In genomic region chr3:96104261-96105065, GRCm38 (mm10) we compare ENCODE assay signal across 8 mouse cellular contexts. TPM values are rescaled to one million over a fixed set of nuclear protein-coding genes. Genes with fewer than 3 reads are reported as not detected.
DNase-seq lines count a peak whose midpoint lies in the region; ATAC-seq and TF ChIP-seq lines count a peak whose summit lies in the region.

Gene Otud7b, plus strand, starts transcription at chr3:96104527.

- H3K36me3 ChIP-seq in forebrain, embryonic 11.5 days (ENCODE audit: control insufficient read depth, insufficient read depth, low read length), result no peaks in the 10 kb centered on the region
- no peaks in the 10 kb centered on the region for H3K36me3 ChIP-seq in heart, embryonic 16.5 days (ENCODE audit: control insufficient read depth, insufficient read depth)
- no peaks in the 10 kb centered on the region for H3K36me3 ChIP-seq in liver, embryonic 16.5 days (ENCODE audit: control insufficient read depth, insufficient read depth)
- no peaks in the 10 kb centered on the region for H3K36me3 ChIP-seq in neural tube, embryonic 13.5 days
- no peaks in the 10 kb centered on the region for H3K36me3 ChIP-seq in testis, adult 2 months (ENCODE audit: control insufficient read depth, insufficient read depth, low read length)

- no peaks in the 10 kb centered on the region for H3K27me3 ChIP-seq in forebrain, embryonic 11.5 days (ENCODE audit: control insufficient read depth, insufficient read depth, low read length)
- no peaks in the 10 kb centered on the region for H3K27me3 ChIP-seq in heart, embryonic 16.5 days (ENCODE audit: control insufficient read depth, insufficient read depth, low read length)
- no peaks in the 10 kb centered on the region for H3K27me3 ChIP-seq in liver, embryonic 16.5 days (ENCODE audit: control insufficient read depth, insufficient read depth, low read depth, low read length)
- no peaks in the 10 kb centered on the region for H3K27me3 ChIP-seq in neural tube, embryonic 13.5 days
- no peaks in the 10 kb centered on the region for H3K27me3 ChIP-seq in testis, adult 2 months (ENCODE audit: control insufficient read depth, insufficient read depth, low read length)

- peak within 1 kb of the TSS; percentile 84 for H3K9ac ChIP-seq in forebrain, embryonic 11.5 days (ENCODE audit: low read length)
- peak within 1 kb of the TSS; percentile 94 for H3K9ac ChIP-seq in heart, embryonic 16.5 days (ENCODE audit: low read length)
- H3K9ac ChIP-seq in liver, embryonic 16.5 days (ENCODE audit: low read depth, low read length), result peak within 1 kb of the TSS; percentile 98
- peak within 1 kb of the TSS; percentile 94 for H3K9ac ChIP-seq in neural tube, embryonic 13.5 days

- DNase-seq in CD8-positive naive resting alpha-beta T cell, adult 2 months (ENCODE audit: low read depth in 2 of 2, low spot score in 2 of 2), result peak; percentile 38 to 51
- peak; percentile 74 for DNase-seq in c-Kit-negative CD71-positive TER-119-positive erythroid progenitor cells, embryonic 14.5 days (ENCODE audit: low read depth, low spot score)
- peak; percentile 93 for DNase-seq in forebrain, embryonic 11.5 days (ENCODE audit: low spot score)
- DNase-seq in kidney, postnatal 25 days, result peak; percentile 82 to 92

- H3K4me3 ChIP-seq in forebrain, embryonic 11.5 days (ENCODE audit: low read depth, low read length), result peak within 1 kb of the TSS; percentile 88
- peak within 1 kb of the TSS; percentile 90 for H3K4me3 ChIP-seq in heart, embryonic 16.5 days (ENCODE audit: low read length)
- peak within 1 kb of the TSS; percentile 98 for H3K4me3 ChIP-seq in liver, embryonic 16.5 days (ENCODE audit: low read depth, low read length)
- peak within 1 kb of the TSS; percentile 89 for H3K4me3 ChIP-seq in neural tube, embryonic 13.5 days
- peak within 1 kb of the TSS; percentile 98 for H3K4me3 ChIP-seq in testis, adult 2 months (ENCODE audit: control insufficient read depth, low read depth, low read length)

- peak within 1 kb of the TSS; percentile 64 for H3K4me2 ChIP-seq in forebrain, embryonic 11.5 days (ENCODE audit: low read depth, low read length, severe bottlenecking)
- H3K4me2 ChIP-seq in heart, embryonic 16.5 days (ENCODE audit: low read depth, low read length), result peak within 1 kb of the TSS; percentile 73
- peak within 1 kb of the TSS; percentile 93 for H3K4me2 ChIP-seq in liver, embryonic 16.5 days (ENCODE audit: low read depth, low read length)
- H3K4me2 ChIP-seq in neural tube, embryonic 13.5 days, result peak within 1 kb of the TSS; percentile 93

- WGBS in forebrain, embryonic 11.5 days, result under 1% methylated on average over 69 of the region's 84 CpGs
- under 1% methylated on average over 83 of the region's 84 CpGs for WGBS in heart, embryonic 16.5 days
- WGBS in liver, embryonic 16.5 days (ENCODE audit: insufficient replicate concordance), result under 1% methylated on average over 70 of the region's 84 CpGs
- under 1% methylated on average over 71 of the region's 84 CpGs for WGBS in neural tube, embryonic 13.5 days

- peaks cover 5% of the 10 kb centered on the region; the same call in 1 of the 2 replicates for H3K4me1 ChIP-seq in forebrain, embryonic 11.5 days (replicated peaks; ENCODE audit: control insufficient read depth, insufficient read depth, low read length)
- peaks cover 19% of the 10 kb centered on the region for H3K4me1 ChIP-seq in heart, embryonic 16.5 days (ENCODE audit: control insufficient read depth, insufficient read depth, low read length)
- peaks cover 21% of the 10 kb centered on the region for H3K4me1 ChIP-seq in liver, embryonic 16.5 days (ENCODE audit: control insufficient read depth, low read depth, low read length)
- peaks cover 50% of the 10 kb centered on the region for H3K4me1 ChIP-seq in neural tube, embryonic 13.5 days (replicated peaks)
- H3K4me1 ChIP-seq in testis, adult 2 months (ENCODE audit: control insufficient read depth, insufficient read depth, low read length), result peaks cover 5% of the 10 kb centered on the region

- TF ChIP-seq POLR2A in testis, adult 2 months (IDR thresholded peaks at IDR 0.05; ENCODE audit: control insufficient read depth, low read depth, low read length), result peak; percentile 51; the same call in 1 of the 2 replicates

- peak within 1 kb of the TSS; percentile 57; the same call in 1 of the 2 replicates for H3K27ac ChIP-seq in forebrain, embryonic 11.5 days (ENCODE audit: low read depth, low read length)
- peak within 1 kb of the TSS; percentile 98 for H3K27ac ChIP-seq in heart, embryonic 16.5 days (ENCODE audit: low read length)
- peak within 1 kb of the TSS; percentile 89 for H3K27ac ChIP-seq in liver, embryonic 16.5 days (ENCODE audit: low read length)
- peak within 1 kb of the TSS; percentile 84 for H3K27ac ChIP-seq in neural tube, embryonic 13.5 days (replicated peaks)
- H3K27ac ChIP-seq in testis, adult 2 months (ENCODE audit: control insufficient read depth, insufficient read depth, low read depth, low read length), result peak within 1 kb of the TSS; percentile 92

- no peaks in the 10 kb centered on the region for H3K9me3 ChIP-seq in forebrain, embryonic 11.5 days (ENCODE audit: control insufficient read depth, low read length)
- H3K9me3 ChIP-seq in heart, embryonic 16.5 days (replicated peaks; ENCODE audit: control insufficient read depth, low read length), result no peaks in the 10 kb centered on the region
- H3K9me3 ChIP-seq in liver, embryonic 16.5 days (replicated peaks; ENCODE audit: control insufficient read depth, low read length), result no peaks in the 10 kb centered on the region
- no peaks in the 10 kb centered on the region for H3K9me3 ChIP-seq in neural tube, embryonic 13.5 days

- TF ChIP-seq CTCF in testis, adult 2 months (IDR thresholded peaks at IDR 0.05; ENCODE audit: control insufficient read depth, insufficient read depth, insufficient replicate concordance, low read depth, low read length), result no peak

- peak; percentile 88 for ATAC-seq in forebrain, embryonic 11.5 days (replicated peaks; ENCODE audit: low FRiP score)
- peak; percentile 93 for ATAC-seq in heart, embryonic 16.5 days (replicated peaks; ENCODE audit: extremely low read depth, insufficient read depth, low FRiP score)
- ATAC-seq in liver, embryonic 16.5 days (ENCODE audit: low read depth), result peak; percentile 92
- ATAC-seq in neural tube, embryonic 13.5 days (ENCODE audit: low read depth), result peak; percentile 88

RNA-seq across cellular contexts. Expression of gene Otud7b, which starts in this region (rescaled TPM):
- polyA plus RNA-seq in forebrain, embryonic 11.5 days (2014; fragmentation: Nextera tagmentation; extraction: Ambion mirVana), result 11.0 and 11.3 TPM in 2 replicates
- 18.6 and 21.4 TPM in 2 replicates for polyA plus RNA-seq in heart, embryonic 16.5 days (2015; fragmentation: Nextera tagmentation; extraction: Ambion mirVana)
- polyA plus RNA-seq in liver, embryonic 16.5 days (2015; fragmentation: Nextera tagmentation; extraction: Ambion mirVana), result 5.8 and 7.7 TPM in 2 replicates
- polyA plus RNA-seq in neural tube, embryonic 13.5 days (2015; fragmentation: Nextera tagmentation; extraction: Ambion mirVana), result 9.4 and 12.7 TPM in 2 replicates
- polyA plus RNA-seq in testis, adult 2 months (2012; rRNA removed), result 46.0 and 46.1 TPM in 2 replicates

Comparison
In these comparisons a context has a peak if more than half of its experiments do, and no peak if none do; other contexts are left out.
1. Peak in every context shown above with its lines: DNase-seq, ATAC-seq, H3K4me3 ChIP-seq and H3K27ac ChIP-seq.